Mouse (Mus musculus): ENCODE data around the gene Eno3. TPM values are rescaled to one million over a fixed set of nuclear protein-coding genes. Genes with fewer than 3 reads are reported as not detected.

Eno3 gene
- polyA plus RNA-seq, 1 experiment = 1,792 TPM

GRCm38 (mm10) chr11:70656456-70656927 lies 510 bp upstream of the Eno3 start:
- H3K27me3 ChIP-seq (ENCODE audit: control insufficient read depth, insufficient read depth, insufficient read length) = no peaks in the 10 kb centered on the region
- TF ChIP-seq E2F4 (IDR thresholded peaks at IDR 0.05; ENCODE audit: insufficient read depth) (no peak), POLR2A (IDR thresholded peaks at IDR 0.05; ENCODE audit: insufficient read length, low read depth) (peak; percentile 44), MYOD1 (IDR thresholded peaks at IDR 0.05; ENCODE audit: control insufficient read depth in 1 of 3, insufficient read length in 2 of 3, low read depth in 2 of 3) (peak in 1 of 3 experiments; percentile 55), POLR2AphosphoS2 (IDR thresholded peaks at IDR 0.05; ENCODE audit: insufficient read length, low read depth) (peak; percentile 26), MYOG (IDR thresholded peaks at IDR 0.05; ENCODE audit: control insufficient read depth in 1 of 3, insufficient read depth in 1 of 3, insufficient read length in 2 of 3, low read depth in 2 of 3) (peak in 1 of 3 experiments; percentile 43)

GRCm38 (mm10) chr11:70657573-70657972 lies 571 bp downstream of the Eno3 start:
- peaks cover 57% of the 10 kb centered on the region for H3K79me2 ChIP-seq (ENCODE audit: control insufficient read depth, insufficient read depth)
- no peaks in the 10 kb centered on the region for H3K27me3 ChIP-seq (ENCODE audit: control insufficient read depth, insufficient read depth, insufficient read length)
- peaks cover 23% of the 10 kb centered on the region for H3K36me3 ChIP-seq (ENCODE audit: control insufficient read depth, insufficient read depth)
- peak overlapping the region; percentile 94 for H3K4me3 ChIP-seq
- peak overlapping the region; percentile 97 for H3K4me2 ChIP-seq (ENCODE audit: low read depth)
- peak overlapping the region; percentile 4 for H3ac ChIP-seq (ENCODE audit: control insufficient read depth, insufficient read length)
- TF ChIP-seq MYOG (IDR thresholded peaks at IDR 0.05; ENCODE audit: control insufficient read depth in 1 of 3, insufficient read depth in 1 of 3, insufficient read length in 2 of 3, low read depth in 2 of 3) (peak in 1 of 3 experiments; percentile 40), MYOD1 (IDR thresholded peaks at IDR 0.05; ENCODE audit: control insufficient read depth in 1 of 3, insufficient read length in 2 of 3, low read depth in 2 of 3) (peak in 1 of 3 experiments; percentile 9), TCF3 (IDR thresholded peaks at IDR 0.05; ENCODE audit: insufficient read length, low read depth) (no peak), E2F4 (IDR thresholded peaks at IDR 0.05; ENCODE audit: insufficient read depth) (no peak), POLR2AphosphoS2 (IDR thresholded peaks at IDR 0.05; ENCODE audit: insufficient read length, low read depth) (no peak), REST (IDR thresholded peaks at IDR 0.05; ENCODE audit: insufficient read depth, insufficient read length) (no peak), TCF12 (IDR thresholded peaks at IDR 0.05; ENCODE audit: insufficient read depth, poor library complexity, severe bottlenecking) (peak; percentile 45)

More at GRCm38 (mm10) chr11:70656456-70656927, 510 bp upstream of the Eno3 start:
- peak overlapping the region; percentile 94 for H3K4me3 ChIP-seq
- peak overlapping the region; percentile 88 for H3ac ChIP-seq (ENCODE audit: control insufficient read depth, insufficient read length)
- peaks cover 68% of the 10 kb centered on the region for H3K79me2 ChIP-seq (ENCODE audit: control insufficient read depth, insufficient read depth)
- peak overlapping the region; percentile 97 for H3K4me2 ChIP-seq (ENCODE audit: low read depth)
- peaks cover 18% of the 10 kb centered on the region for H3K36me3 ChIP-seq (ENCODE audit: control insufficient read depth, insufficient read depth)

- H3K79me2 ChIP-seq (ENCODE audit: control insufficient read depth, insufficient read depth) = peaks cover 53% of the 10 kb centered on the region
- H3K4me3 ChIP-seq = peak overlapping the region; percentile 94
- no peaks in the 10 kb centered on the region for H3K27me3 ChIP-seq (ENCODE audit: control insufficient read depth, insufficient read depth, insufficient read length)
- peaks cover 23% of the 10 kb centered on the region for H3K36me3 ChIP-seq (ENCODE audit: control insufficient read depth, insufficient read depth)
- H3ac ChIP-seq (ENCODE audit: control insufficient read depth, insufficient read length) = peak overlapping the region; percentile 4
- peak overlapping the region; percentile 97 for H3K4me2 ChIP-seq (ENCODE audit: low read depth)
- no peak for TF ChIP-seq SRF (IDR thresholded peaks at IDR 0.05; ENCODE audit: control insufficient read depth, insufficient read length, low read depth)
- no peak for TF ChIP-seq CEBPB (IDR thresholded peaks at IDR 0.05; ENCODE audit: insufficient read depth, poor library complexity, severe bottlenecking)
- TF ChIP-seq TCF12 (IDR thresholded peaks at IDR 0.05; ENCODE audit: insufficient read depth, poor library complexity, severe bottlenecking) = no peak
- no peak for TF ChIP-seq MYOD1 (IDR thresholded peaks at IDR 0.05; ENCODE audit: control insufficient read depth in 1 of 3, insufficient read length in 2 of 3, low read depth in 2 of 3)
These were observed 989 bp downstream of the Eno3 start for GRCm38 (mm10) chr11:70657991-70658390.

GRCm38 (mm10) chr11:70658521-70658920 lies 1.5 kb downstream of the Eno3 start:
- TF ChIP-seq TCF12 (IDR thresholded peaks at IDR 0.05; ENCODE audit: insufficient read depth, poor library complexity, severe bottlenecking) (peak; percentile 74), USF1 (IDR thresholded peaks at IDR 0.05; ENCODE audit: low read depth) (no peak), MYOD1 (IDR thresholded peaks at IDR 0.05; ENCODE audit: control insufficient read depth in 1 of 3, insufficient read length in 2 of 3, low read depth in 2 of 3) (peak; percentile 34 to 85 (median 51)), E2F4 (IDR thresholded peaks at IDR 0.05; ENCODE audit: insufficient read depth) (no peak), MYOG (IDR thresholded peaks at IDR 0.05; ENCODE audit: control insufficient read depth in 1 of 3, insufficient read depth in 1 of 3, insufficient read length in 2 of 3, low read depth in 2 of 3) (peak in 2 of 3 experiments; percentile 82 to 93), POLR2AphosphoS2 (IDR thresholded peaks at IDR 0.05; ENCODE audit: insufficient read length, low read depth) (no peak), CEBPB (IDR thresholded peaks at IDR 0.05; ENCODE audit: insufficient read depth, poor library complexity, severe bottlenecking) (no peak), POLR2A (IDR thresholded peaks at IDR 0.05; ENCODE audit: insufficient read length, low read depth) (no peak), SRF (IDR thresholded peaks at IDR 0.05; ENCODE audit: control insufficient read depth, insufficient read length, low read depth) (no peak), TCF3 (IDR thresholded peaks at IDR 0.05; ENCODE audit: insufficient read length, low read depth) (peak; percentile 13), REST (IDR thresholded peaks at IDR 0.05; ENCODE audit: insufficient read depth, insufficient read length) (no peak), MAX (IDR thresholded peaks at IDR 0.05; ENCODE audit: low read depth) (no peak)
- Histone ChIP-seq H3K27me3 (ENCODE audit: control insufficient read depth, insufficient read depth, insufficient read length) (no peaks in the 10 kb centered on the region), H3ac (ENCODE audit: control insufficient read depth, insufficient read length) (peak overlapping the region; percentile 4), H3K4me3 (peak overlapping the region; percentile 94), H3K79me2 (ENCODE audit: control insufficient read depth, insufficient read depth) (peaks cover 47% of the 10 kb centered on the region), H3K4me2 (ENCODE audit: low read depth) (peak overlapping the region; percentile 97), H3K36me3 (ENCODE audit: control insufficient read depth, insufficient read depth) (peaks cover 27% of the 10 kb centered on the region)

GRCm38 (mm10) chr11:70658942-70659341 lies 1.9 kb downstream of the Eno3 start:
- Histone ChIP-seq H3K27me3 (ENCODE audit: control insufficient read depth, insufficient read depth, insufficient read length) (no peaks in the 10 kb centered on the region), H3K36me3 (ENCODE audit: control insufficient read depth, insufficient read depth) (peaks cover 32% of the 10 kb centered on the region), H3K4me2 (ENCODE audit: low read depth) (peak overlapping the region; percentile 97), H3K4me3 (peak overlapping the region; percentile 94), H3ac (ENCODE audit: control insufficient read depth, insufficient read length) (peak overlapping the region; percentile 4), H3K79me2 (ENCODE audit: control insufficient read depth, insufficient read depth) (peaks cover 43% of the 10 kb centered on the region)
- TF ChIP-seq CEBPB (IDR thresholded peaks at IDR 0.05; ENCODE audit: insufficient read depth, poor library complexity, severe bottlenecking) = no peak
- TF ChIP-seq MAX (IDR thresholded peaks at IDR 0.05; ENCODE audit: low read depth) = no peak
- TF ChIP-seq POLR2A (IDR thresholded peaks at IDR 0.05; ENCODE audit: insufficient read length, low read depth) = peak; percentile 58
- peak in 1 of 3 experiments; percentile 65 for TF ChIP-seq MYOG (IDR thresholded peaks at IDR 0.05; ENCODE audit: control insufficient read depth in 1 of 3, insufficient read depth in 1 of 3, insufficient read length in 2 of 3, low read depth in 2 of 3)
- peak in 2 of 3 experiments; percentile 32 to 37 for TF ChIP-seq MYOD1 (IDR thresholded peaks at IDR 0.05; ENCODE audit: control insufficient read depth in 1 of 3, insufficient read length in 2 of 3, low read depth in 2 of 3)
- TF ChIP-seq POLR2AphosphoS2 (IDR thresholded peaks at IDR 0.05; ENCODE audit: insufficient read length, low read depth) = peak; percentile 70
- TF ChIP-seq TCF3 (IDR thresholded peaks at IDR 0.05; ENCODE audit: insufficient read length, low read depth) = no peak
- TF ChIP-seq E2F4 (IDR thresholded peaks at IDR 0.05; ENCODE audit: insufficient read depth) = no peak
- TF ChIP-seq REST (IDR thresholded peaks at IDR 0.05; ENCODE audit: insufficient read depth, insufficient read length) = no peak
- no peak for TF ChIP-seq SRF (IDR thresholded peaks at IDR 0.05; ENCODE audit: control insufficient read depth, insufficient read length, low read depth)

Data from myocyte (in vitro differentiated cells).